Mouse (Mus musculus) E14TG2a.4 (cell line): Measurements from ENCODE around the gene Dera.

Experiments
- H3K27me3 ChIP-seq: 2 replicates; pipeline ENCODE4 v1.6.1; 2014; ENCODE audit warnings: low read length, control low read depth; ENCODE audit not compliant: insufficient read depth
- H3K36me3 ChIP-seq: 2 replicates; pipeline ENCODE4 v1.6.1; 2014; ENCODE audit warnings: low read length, control low read depth; ENCODE audit not compliant: insufficient read depth
- H3K4me1 ChIP-seq: replicated peaks from 2 replicates; pipeline ENCODE4 v1.6.1; 2014; ENCODE audit warnings: low read depth, low read length, control low read depth
- H3K4me3 ChIP-seq: replicated peaks from 2 replicates; pipeline ENCODE4 v1.5.1; 2014; ENCODE audit warnings: mild to moderate bottlenecking, low read length
- H3K9me3 ChIP-seq: 2 replicates; pipeline ENCODE4 v1.6.1; 2014; ENCODE audit warnings: low read length, control low read depth
- CTCF ChIP-seq: conservative IDR thresholded peaks from 2 replicates; pipeline ENCODE4 v1.5.1; 2014; ENCODE audit warnings: low read length
- NANOG ChIP-seq: IDR thresholded peaks from 2 replicates; pipeline ENCODE4 v1.6.1; 2014; ENCODE audit warnings: borderline replicate concordance, low read length, mixed read lengths
- POU5F1 ChIP-seq: IDR thresholded peaks from 2 replicates; pipeline ENCODE4 v1.6.1; 2014; ENCODE audit warnings: low read length, borderline replicate concordance

Gene Dera

DNA sequence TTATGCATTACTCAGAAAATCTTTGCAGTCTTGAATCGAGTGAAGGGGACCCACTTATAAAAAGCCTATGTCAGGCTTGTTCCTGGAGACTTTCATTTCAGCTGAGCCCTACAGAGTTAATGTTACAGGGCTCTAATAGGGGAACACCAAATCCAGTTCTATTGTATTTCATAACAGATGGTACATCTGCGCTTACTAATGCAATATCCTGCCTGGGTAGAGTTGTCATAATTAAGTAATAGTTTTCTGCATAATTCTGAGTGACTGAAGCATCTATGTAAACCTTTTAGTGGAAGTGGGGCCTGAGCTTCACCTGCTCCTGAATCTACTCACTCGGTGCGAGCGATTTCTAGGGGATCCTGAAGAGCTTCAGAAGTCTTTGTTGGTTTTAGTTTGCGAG, 131.3 kb downstream of the Dera start:
- H3K4me1 ChIP-seq: no peaks in the 10 kb centered on the region
- TF ChIP-seq CTCF (no peak), POU5F1 (no peak), NANOG (no peak)
- peaks cover 6% of the 10 kb centered on the region for H3K9me3 ChIP-seq
- no peaks in the 10 kb centered on the region for H3K36me3 ChIP-seq
- no peaks in the 10 kb centered on the region for H3K27me3 ChIP-seq
- no peak overlapping the region for H3K4me3 ChIP-seq

DNA sequence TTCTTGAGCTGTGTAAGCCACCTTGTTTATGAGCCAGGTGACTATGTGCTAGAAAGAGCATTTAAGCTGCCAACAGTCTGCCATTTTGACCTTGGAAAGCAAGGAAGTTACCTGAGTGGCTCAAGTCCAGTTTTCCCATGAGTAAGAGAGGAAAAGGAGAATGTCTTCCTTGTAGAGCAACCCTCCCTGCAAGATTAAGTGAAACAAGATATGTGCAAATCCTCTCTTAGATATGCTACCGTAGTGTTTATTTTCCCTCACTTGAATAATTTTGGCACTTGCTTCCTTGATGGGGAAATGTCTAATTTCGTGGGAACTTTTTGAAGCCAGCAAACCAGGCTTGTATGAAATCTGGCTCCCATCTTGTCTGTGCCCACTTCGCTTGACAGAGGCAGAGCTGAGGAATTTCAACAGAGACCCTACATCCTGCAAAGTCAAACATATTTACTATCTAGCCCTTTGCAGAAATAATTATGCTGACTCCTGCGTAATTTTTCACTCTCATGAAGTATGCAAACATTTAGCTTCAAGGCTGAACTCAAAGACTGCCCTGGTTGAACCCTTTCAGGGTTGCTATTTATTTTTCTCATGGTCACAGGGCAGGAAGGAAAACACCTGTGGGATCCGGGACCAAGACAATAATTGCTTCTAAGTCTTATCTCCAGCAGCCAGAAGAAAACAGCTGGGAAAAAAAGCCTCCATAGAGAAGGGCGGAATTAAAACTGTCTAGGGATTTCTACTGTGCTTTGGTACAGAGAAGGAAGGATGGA, 132.0 kb downstream of the Dera start:
- Histone ChIP-seq H3K27me3 (no peaks in the 10 kb centered on the region), H3K4me3 (no peak overlapping the region), H3K4me1 (no peaks in the 10 kb centered on the region), H3K36me3 (no peaks in the 10 kb centered on the region), H3K9me3 (peaks cover 10% of the 10 kb centered on the region)
- TF ChIP-seq POU5F1: no peak
- no peak for TF ChIP-seq NANOG
- no peak for TF ChIP-seq CTCF

DNA sequence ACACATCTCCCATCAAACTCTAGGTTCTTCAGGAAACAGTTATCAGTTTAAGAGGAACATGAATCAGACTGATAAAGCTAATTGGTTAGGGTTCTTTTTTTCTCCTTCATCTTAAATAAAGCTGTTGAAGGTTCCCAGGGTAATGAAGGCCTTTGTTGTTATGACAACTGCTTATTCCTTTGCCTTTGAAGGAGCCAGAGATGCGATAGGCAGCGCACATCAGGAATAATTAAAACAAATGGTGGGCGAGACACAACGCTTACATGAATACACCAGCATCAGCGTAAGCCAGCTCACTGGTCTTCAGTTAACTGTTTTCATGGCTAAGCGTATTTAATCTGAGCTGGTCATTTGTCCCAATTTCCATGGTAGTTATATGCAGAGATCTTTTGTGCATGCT, 132.9 kb downstream of the Dera start:
- Histone ChIP-seq H3K36me3 (no peaks in the 10 kb centered on the region), H3K27me3 (no peaks in the 10 kb centered on the region), H3K9me3 (peaks cover 10% of the 10 kb centered on the region), H3K4me1 (no peaks in the 10 kb centered on the region), H3K4me3 (no peak overlapping the region)
- no peak for TF ChIP-seq NANOG
- no peak for TF ChIP-seq POU5F1
- TF ChIP-seq CTCF: no peak

DNA sequence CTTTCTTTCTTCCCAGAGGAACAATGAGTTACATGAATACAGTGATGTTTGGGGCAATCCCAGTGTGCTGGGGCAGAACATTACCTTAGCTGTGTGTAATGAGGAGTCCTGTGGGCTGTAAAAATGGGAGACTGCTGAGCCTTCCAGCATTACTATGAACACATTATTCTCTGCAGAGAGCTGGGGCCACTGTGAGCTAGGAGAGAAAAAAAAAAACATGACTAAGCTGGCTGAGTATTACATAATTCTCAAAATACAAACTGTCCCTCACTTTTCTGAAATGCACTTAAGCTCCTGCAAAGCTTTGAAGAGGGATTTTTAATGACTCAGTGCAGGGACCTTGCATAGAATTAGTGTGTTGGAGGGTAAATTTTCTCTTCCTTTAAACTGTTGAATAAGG, 143.3 kb downstream of the Dera start:
- no peaks in the 10 kb centered on the region for H3K4me1 ChIP-seq
- TF ChIP-seq CTCF (no peak), POU5F1 (no peak), NANOG (no peak)
- no peaks in the 10 kb centered on the region for H3K36me3 ChIP-seq
- H3K27me3 ChIP-seq: no peaks in the 10 kb centered on the region
- H3K9me3 ChIP-seq: no peaks in the 10 kb centered on the region
- H3K4me3 ChIP-seq: no peak overlapping the region

DNA sequence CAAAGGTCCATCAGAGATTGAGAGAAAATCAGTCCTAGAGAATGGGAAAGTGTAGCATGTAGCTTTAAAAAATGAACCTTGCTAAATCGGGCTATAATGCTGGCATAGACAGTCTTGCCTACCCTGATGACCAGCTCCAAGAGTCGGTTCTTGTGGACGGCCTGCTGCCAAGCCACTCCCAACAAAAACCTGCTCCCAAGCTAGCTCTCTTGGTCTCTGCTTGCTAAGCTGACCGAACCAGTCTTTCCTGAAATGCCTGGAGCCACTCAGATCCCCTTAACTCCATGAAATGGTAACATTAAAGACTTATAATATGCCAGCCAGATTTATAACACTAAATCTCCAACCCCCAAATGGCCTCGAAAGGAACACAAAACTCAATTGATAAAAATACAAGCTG, 146.9 kb downstream of the Dera start:
- Histone ChIP-seq H3K9me3 (no peaks in the 10 kb centered on the region), H3K27me3 (no peaks in the 10 kb centered on the region), H3K4me1 (no peaks in the 10 kb centered on the region), H3K36me3 (no peaks in the 10 kb centered on the region), H3K4me3 (no peak overlapping the region)
- TF ChIP-seq NANOG (no peak), POU5F1 (no peak), CTCF (no peak)
